Mouse (Mus musculus) megakaryocyte, adult 5-6 weeks (primary cell): ENCODE measurements at regions not wholly inside any gene's neighbourhood (a gene's known extent, or its start where the extent isn't known, plus 50 kb on each side); places are given as distances from the start of the nearest gene placed in this dataset.

ENCODE experiments used
- ATAC-seq: 2 replicates; pipeline ENCODE4 v1.8.0; 2016; ENCODE audit warnings: mild to moderate bottlenecking, inconsistent platforms; ENCODE audit not compliant: poor library complexity, severe bottlenecking

GRCm38 (mm10) chr14:61810836-61811235 lies 203.6 kb downstream of the Kcnrg start:
- no peak for ATAC-seq

- no peak for ATAC-seq
Observed at GRCm38 (mm10) chr14:61817711-61818110, 210.5 kb downstream of the Kcnrg start.

- peak; percentile 58 for ATAC-seq
Observed at GRCm38 (mm10) chr14:61818365-61818764, 211.1 kb downstream of the Kcnrg start.

- ATAC-seq, result no peak
Observed at GRCm38 (mm10) chr14:61819251-61819650, 212.0 kb downstream of the Kcnrg start.

- peak; percentile 71 for ATAC-seq
Observed at GRCm38 (mm10) chr14:61834291-61834936, 227.2 kb downstream of the Kcnrg start.

GRCm38 (mm10) chr14:61835729-61836128 lies 228.5 kb downstream of the Kcnrg start:
- ATAC-seq, result no peak

GRCm38 (mm10) chr14:61836231-61836630 lies 229.0 kb downstream of the Kcnrg start:
- ATAC-seq, result peak; percentile 85

- no peak for ATAC-seq
Observed at GRCm38 (mm10) chr14:61836965-61837364, 229.7 kb downstream of the Kcnrg start.

- ATAC-seq, result no peak
Observed at GRCm38 (mm10) chr14:61837851-61838250, 230.6 kb downstream of the Kcnrg start.

- ATAC-seq, result no peak
Observed at GRCm38 (mm10) chr14:61842476-61842875, 235.2 kb downstream of the Kcnrg start.

- ATAC-seq, result no peak
Observed at GRCm38 (mm10) chr14:61846441-61846840, 239.2 kb downstream of the Kcnrg start.

- ATAC-seq, result no peak
Observed at GRCm38 (mm10) chr14:61850244-61850643, 243.0 kb downstream of the Kcnrg start.

GRCm38 (mm10) chr14:61857616-61858015 lies 250.4 kb downstream of the Kcnrg start:
- no peak for ATAC-seq

GRCm38 (mm10) chr14:61860688-61861087 lies 253.4 kb downstream of the Kcnrg start:
- ATAC-seq, result peak; percentile 67

GRCm38 (mm10) chr14:61861357-61861958 lies 254.2 kb downstream of the Kcnrg start:
- peak; percentile 87 for ATAC-seq

GRCm38 (mm10) chr14:61862931-61863330 lies 255.7 kb downstream of the Kcnrg start:
- ATAC-seq, result no peak

- no peak for ATAC-seq
Observed at GRCm38 (mm10) chr14:61863475-61863874, 256.2 kb downstream of the Kcnrg start.

- peak; percentile 81 for ATAC-seq
Observed at GRCm38 (mm10) chr14:61866532-61867268, 259.4 kb downstream of the Kcnrg start.

GRCm38 (mm10) chr14:61874206-61874605 lies 266.9 kb downstream of the Kcnrg start:
- ATAC-seq, result no peak

- no peak for ATAC-seq
Observed at GRCm38 (mm10) chr14:61879416-61879815, 272.2 kb downstream of the Kcnrg start.

GRCm38 (mm10) chr14:61880514-61881259 lies 273.4 kb downstream of the Kcnrg start:
- no peak for ATAC-seq
